Mouse (Mus musculus) testis, postnatal 10 days (tissue): ENCODE results near the gene Smim20.

Source experiments
- DNase-seq: peaks from one replicate; pipeline ENCODE4 v3.0.0; 2021; ENCODE audit warnings: low spot score

The Smim20 gene

GRCm38 (mm10) chr5:53266181-53266580 is 702 bp upstream of the Smim20 start:
- no peak for DNase-seq

DNA sequence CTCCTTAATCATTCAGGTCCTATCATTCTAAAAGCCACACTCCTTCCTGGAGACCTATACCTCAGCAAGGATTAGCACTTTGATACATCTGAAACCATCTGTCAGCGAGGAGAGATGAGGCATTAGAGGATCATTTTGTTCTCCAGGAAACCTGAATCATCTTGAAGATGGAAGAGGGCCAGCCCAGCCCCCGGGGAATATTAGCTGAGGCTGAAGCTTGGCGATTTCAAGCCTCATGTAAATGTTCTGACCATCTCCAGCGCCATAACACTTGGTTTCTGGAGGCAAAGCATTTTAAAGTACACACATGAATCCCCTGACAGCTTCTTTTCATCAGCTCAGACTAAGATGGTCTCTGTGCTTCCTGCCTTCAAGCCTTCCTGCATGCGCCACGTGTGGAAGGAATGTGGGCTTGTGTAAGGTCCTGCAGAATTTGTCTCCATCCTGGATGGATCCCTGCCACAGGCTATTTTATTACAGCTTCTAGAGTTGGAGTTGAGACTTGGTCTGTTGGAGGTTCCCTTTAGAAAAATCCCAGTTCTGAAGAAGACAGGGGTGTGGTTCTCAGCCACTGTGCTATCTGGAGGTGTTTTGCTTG is 1.3 kb downstream of the Smim20 start:
- peak; percentile 59 for DNase-seq

DNA sequence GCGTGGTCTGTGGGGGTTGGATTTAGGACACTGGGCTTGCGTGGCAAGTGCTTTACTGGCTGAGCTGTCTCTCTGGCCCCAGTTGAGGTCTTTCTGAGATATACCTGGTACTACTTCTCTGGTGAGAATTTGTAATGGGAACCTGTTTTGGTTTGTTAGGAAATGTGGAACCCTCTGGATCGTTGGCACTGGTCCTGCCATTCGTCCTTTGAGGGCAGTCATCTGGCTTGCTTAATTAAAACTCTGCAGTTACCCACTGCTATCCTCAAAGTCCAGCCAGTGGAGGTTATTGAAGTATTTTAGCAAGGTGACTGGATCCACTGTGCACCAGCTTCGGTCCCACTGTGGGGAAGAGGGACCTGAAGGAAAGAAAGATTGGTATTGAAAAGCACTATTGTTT is 2.9 kb downstream of the Smim20 start:
- DNase-seq, result no peak

GRCm38 (mm10) chr5:53270947-53271711 is 4.2 kb downstream of the Smim20 start:
- DNase-seq, result no peak

DNA sequence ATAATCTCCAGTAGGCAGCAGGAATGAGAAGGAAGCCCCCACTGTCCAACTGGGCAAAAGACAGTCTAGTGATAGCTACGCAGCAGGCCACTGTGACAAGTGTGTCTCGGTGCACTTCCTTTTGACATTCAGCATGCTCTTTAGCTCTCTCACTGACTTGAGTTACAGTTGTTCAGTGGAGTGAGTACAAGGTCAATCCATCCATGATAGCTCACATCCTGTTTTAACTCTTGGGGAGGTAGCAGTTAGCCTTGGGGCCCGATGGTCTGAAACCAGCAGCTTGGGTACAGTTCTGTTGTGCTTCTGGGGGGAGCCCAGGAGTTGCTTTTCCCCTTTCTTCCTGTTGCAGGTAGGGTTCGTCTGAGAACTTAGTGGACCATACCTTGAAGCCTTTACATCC is 5.7 kb downstream of the Smim20 start:
- no peak for DNase-seq

- no peak for DNase-seq
Observed at GRCm38 (mm10) chr5:53273699-53274430, 7.0 kb downstream of the Smim20 start.

- DNase-seq, result peak; percentile 81
Observed at GRCm38 (mm10) chr5:53274811-53275355, 8.0 kb downstream of the Smim20 start.

GRCm38 (mm10) chr5:53275376-53275775 is 8.5 kb downstream of the Smim20 start:
- peak; percentile 72 for DNase-seq

GRCm38 (mm10) chr5:53276470-53277022 is 9.7 kb downstream of the Smim20 start:
- no peak for DNase-seq

DNA sequence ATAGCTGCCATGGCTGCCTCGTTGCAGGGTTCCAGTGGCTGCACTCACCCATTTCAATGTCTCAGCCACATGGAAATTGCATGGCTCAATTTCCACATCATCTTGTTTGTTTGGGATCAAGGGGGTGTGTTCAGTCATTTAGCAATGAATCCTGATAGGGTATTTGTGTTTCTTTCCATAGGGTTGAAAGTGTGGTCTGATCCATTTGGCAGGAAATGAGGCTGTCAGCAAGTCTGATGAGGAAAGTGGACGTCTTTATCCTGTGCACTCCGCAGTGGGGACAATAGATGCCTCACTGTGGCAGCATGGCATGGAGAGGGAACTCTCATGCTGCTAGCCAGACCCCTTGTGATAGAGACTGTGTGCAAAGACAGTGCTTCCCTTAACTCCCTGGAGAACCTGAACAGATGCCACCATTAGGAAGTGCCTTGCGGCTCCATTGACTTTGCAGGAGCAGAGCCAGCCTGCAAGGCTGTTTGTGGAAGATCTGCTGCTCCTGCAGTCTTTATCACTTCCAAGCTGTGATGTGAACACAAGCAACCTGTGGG is 10.9 kb downstream of the Smim20 start:
- DNase-seq, result no peak

DNA sequence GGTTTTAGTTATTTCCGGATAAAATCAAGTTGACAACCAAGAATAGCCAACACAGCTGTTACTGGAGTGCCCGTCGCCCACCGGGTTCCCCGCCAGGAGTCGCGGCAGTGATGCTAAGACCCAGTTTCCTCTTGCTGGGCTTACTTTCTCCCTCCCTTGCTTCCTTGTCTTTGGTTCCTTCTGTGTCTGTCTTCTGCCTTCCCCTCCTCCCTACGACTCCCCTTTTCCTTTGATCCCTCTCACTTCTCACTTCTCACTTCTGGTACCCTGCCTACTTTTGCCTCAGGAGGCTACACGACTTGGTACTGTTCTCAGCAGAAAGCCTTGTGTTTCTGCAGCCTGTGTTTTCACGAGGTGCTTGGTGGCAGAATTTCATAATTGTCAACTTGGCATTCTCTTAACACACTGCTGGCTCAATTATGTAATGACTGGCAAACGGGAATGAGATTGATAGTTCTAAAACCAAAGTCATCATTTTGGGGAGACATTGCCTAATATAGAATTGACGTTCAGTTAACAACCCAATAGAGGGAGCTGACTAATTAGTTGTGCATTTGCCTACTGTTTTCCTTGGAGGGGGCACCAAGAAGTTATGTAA is 12.4 kb downstream of the Smim20 start:
- no peak for DNase-seq

GRCm38 (mm10) chr5:53282487-53282886 is 15.6 kb downstream of the Smim20 start:
- DNase-seq, result no peak

DNA sequence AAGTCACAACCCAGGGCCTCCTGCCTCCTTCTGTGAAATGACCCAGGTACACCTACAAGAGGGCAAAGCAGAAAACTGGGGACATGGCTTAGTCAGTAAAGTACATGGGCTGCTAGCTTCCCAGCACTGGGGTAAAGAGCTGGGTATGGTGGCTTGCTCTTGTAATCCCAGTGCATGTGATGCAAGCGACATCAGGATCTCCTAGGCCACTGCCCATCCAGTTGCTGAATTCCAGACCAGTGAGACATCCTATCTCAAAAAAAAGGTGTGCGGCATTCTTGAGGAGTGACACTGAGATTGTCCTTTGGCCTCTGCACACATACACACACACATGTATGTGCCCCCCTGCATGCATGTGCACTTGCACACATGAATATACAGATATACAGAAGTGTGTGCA is 19.5 kb downstream of the Smim20 start:
- DNase-seq, result no peak

- DNase-seq, result no peak
Observed at GRCm38 (mm10) chr5:53289438-53289837, 22.6 kb downstream of the Smim20 start.

DNA sequence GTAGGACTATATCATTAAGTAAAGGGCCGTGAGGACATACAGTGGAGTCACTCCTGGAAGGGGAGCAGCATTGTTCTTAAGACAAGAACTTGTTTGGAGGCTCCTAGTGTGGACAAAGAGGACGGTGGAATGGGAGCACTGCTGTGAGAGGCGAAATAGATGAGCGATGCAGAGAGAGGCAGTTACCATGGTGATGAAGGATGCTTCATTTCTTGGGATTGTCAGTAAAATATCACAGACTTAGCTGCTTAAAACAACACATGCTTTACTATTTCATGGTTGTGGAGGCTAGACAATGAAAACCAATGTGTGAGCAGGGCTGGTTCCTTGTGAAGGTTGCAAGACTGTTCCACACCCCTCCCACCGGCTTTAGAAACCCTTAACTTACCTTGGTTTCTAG is 27.7 kb downstream of the Smim20 start:
- no peak for DNase-seq

DNA sequence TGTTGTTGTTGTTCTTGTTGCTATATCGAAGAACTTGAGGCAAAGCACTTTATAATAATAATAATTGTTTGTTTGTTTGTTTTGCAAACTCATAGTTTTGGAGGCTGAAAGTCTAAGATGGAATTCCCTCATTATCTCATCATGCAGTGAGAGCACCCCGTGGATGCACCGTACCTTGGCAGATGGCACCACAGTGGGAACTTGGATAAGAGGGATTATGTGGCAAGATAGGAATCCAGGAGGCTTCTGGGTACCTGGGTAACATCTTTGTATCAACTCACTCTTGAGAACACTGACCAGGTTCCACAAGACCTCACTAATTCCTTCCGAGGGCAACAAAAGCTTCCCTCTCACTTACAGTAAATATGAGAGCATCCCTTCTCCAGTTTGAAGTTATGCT is 30.1 kb downstream of the Smim20 start:
- DNase-seq, result no peak

DNA sequence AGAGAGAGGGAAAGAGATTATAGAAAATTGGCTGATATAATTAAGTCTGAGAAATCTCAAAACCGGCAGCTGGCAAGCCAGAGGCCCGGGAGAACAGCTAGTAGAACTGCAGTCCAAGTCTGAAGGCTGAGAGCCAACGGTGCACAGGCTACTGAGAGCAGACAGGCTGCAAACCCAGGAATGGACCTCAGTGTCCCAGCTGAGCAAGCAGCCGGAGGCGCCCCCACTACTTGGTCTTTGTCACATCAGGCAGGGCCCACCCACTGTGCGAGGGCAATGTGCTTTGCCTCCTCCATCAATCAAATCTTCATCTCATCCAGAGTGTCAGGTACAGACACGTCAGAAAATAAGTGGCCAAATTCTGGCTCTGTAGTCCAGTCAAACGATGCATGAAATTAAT is 34.6 kb downstream of the Smim20 start:
- no peak for DNase-seq

GRCm38 (mm10) chr5:53302895-53303670 is 36.2 kb downstream of the Smim20 start:
- DNase-seq, result no peak

- no peak for DNase-seq
Observed at GRCm38 (mm10) chr5:53303941-53304340, 37.1 kb downstream of the Smim20 start.

DNA sequence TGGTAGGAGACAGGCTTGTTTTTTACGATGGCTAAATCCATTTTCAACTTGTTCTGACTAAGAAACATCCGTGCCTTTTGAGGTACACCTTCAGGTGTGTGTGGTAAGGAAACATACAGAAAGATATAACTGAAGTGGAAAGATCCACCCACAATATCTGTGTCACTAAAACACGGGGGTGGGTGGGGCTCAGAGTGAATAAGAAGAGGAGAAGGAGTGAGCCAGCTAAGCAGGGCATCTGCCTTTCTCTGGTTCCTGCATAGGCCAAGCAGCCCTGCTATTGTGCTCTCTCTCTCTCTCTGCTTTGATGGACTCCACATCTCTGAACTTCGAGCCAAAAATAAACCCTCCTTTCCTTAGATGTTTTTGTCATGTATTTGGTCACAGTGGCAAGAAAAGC is 38.1 kb downstream of the Smim20 start:
- DNase-seq, result no peak

GRCm38 (mm10) chr5:53306864-53307263 is 40.0 kb downstream of the Smim20 start:
- no peak for DNase-seq
